Mouse (Mus musculus) thymus, adult 2 months (tissue): ENCODE data around the gene Pmvk.

Source experiments
- CTCF ChIP-seq: fragments of 200-500 bp; IDR thresholded peaks from 2 replicates; pipeline ENCODE4 v1.5.1; 2012; ENCODE audit warnings: mild to moderate bottlenecking, control low read depth, low read length, moderate library complexity, borderline replicate concordance; ENCODE audit not compliant: control insufficient read depth, poor library complexity, insufficient read depth; ENCODE audit errors: extremely low read depth
- POLR2A ChIP-seq: fragments of 200-500 bp; IDR thresholded peaks from 2 replicates; pipeline ENCODE4 v1.6.1; 2012; ENCODE audit warnings: mild to moderate bottlenecking, low read length, control low read depth, moderate library complexity; ENCODE audit not compliant: control insufficient read depth, poor library complexity, insufficient read depth; ENCODE audit errors: extremely low read depth

- TF ChIP-seq CTCF: no peak
- TF ChIP-seq POLR2A: no peak
These were observed 44.6 kb upstream of the Pmvk start for GRCm38 (mm10) chr3:89409701-89410100.
